Mouse (Mus musculus): ENCODE measurements around the gene Supt20. TPM values are rescaled to one million over a fixed set of nuclear protein-coding genes. Genes with fewer than 3 reads are reported as not detected.

Gene Supt20
- total and polyA plus RNA-seq, 3 experiments: 31.6 to 66.6 TPM; not detected in 1

DNA sequence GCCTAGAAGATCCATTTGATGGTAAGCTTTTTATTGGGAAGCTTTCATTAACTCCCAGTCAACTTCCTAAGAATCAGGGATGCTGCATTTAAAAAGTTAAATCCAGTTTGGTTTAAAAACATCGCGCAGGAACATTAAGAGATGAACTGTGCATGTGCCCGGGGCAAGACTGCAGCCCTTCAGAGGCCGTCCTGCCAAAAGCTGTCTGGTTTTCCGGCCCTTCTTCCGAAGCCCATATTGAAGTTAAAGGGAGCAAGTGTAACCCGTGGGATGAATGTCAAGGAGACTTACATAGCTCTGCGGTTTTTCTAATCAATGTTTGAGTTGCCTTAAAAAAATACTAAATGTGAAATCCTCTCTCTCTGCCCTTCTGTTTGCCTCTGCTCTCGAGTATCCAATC is 66.6 kb downstream of the Supt20 start (continued):
- no peak for TF ChIP-seq MAX (IDR thresholded peaks at IDR 0.05; ENCODE audit: low read length)
- no peak for TF ChIP-seq KAT2A (conservative IDR thresholded peaks at IDR 0.05; ENCODE audit: low read depth, low read length)

GRCm38 (mm10) chr3:54760321-54761115 is 67.9 kb downstream of the Supt20 start:
- H3K9me3 ChIP-seq (replicated peaks; ENCODE audit: insufficient read depth, low read length): no peaks in the 10 kb centered on the region
- H3K36me3 ChIP-seq (ENCODE audit: control insufficient read depth in 1 of 2, insufficient read depth in 2 of 2, low read length in 2 of 2): no peaks in the 10 kb centered on the region
- H3K9ac ChIP-seq (ENCODE audit: control insufficient read depth, low read depth, low read length, poor library complexity, severe bottlenecking): no peak overlapping the region
- H3K27ac ChIP-seq (ENCODE audit: control insufficient read depth, low read depth, low read length): no peak overlapping the region
- DNase-seq (ENCODE audit: low read depth, low spot score): no peak
- no peaks in the 10 kb centered on the region for H3K27me3 ChIP-seq (ENCODE audit: control insufficient read depth in 1 of 2, insufficient read depth in 2 of 2, low read length in 2 of 2)
- TF ChIP-seq RAD21 (IDR thresholded peaks at IDR 0.05; ENCODE audit: low read depth, low read length): no peak
- TF ChIP-seq ZC3H11A (IDR thresholded peaks at IDR 0.05; ENCODE audit: low read depth, low read length): no peak
- no peak for TF ChIP-seq POLR2AphosphoS5 (IDR thresholded peaks at IDR 0.05; ENCODE audit: borderline replicate concordance, low read depth, low read length)
- TF ChIP-seq GABPA (IDR thresholded peaks at IDR 0.05; ENCODE audit: low read depth, low read length): no peak
- no peak for TF ChIP-seq MYB (IDR thresholded peaks at IDR 0.05; ENCODE audit: low read depth, low read length)
- no peak for TF ChIP-seq TCF12 (IDR thresholded peaks at IDR 0.05; ENCODE audit: low read depth, low read length)
- no peak for TF ChIP-seq ZMIZ1 (IDR thresholded peaks at IDR 0.05; ENCODE audit: low read depth, low read length)
- no peak for TF ChIP-seq MAX (IDR thresholded peaks at IDR 0.05; ENCODE audit: low read length)
- no peak for TF ChIP-seq CTCF (IDR thresholded peaks at IDR 0.05 in 2 of 3, conservative IDR thresholded peaks at IDR 0.05 in 1 of 3; ENCODE audit: control insufficient read depth in 1 of 3, insufficient read depth in 1 of 3, low read depth in 2 of 3, low read length in 3 of 3, poor library complexity in 1 of 3, severe bottlenecking in 1 of 3)
- no peak for TF ChIP-seq ZKSCAN1 (IDR thresholded peaks at IDR 0.05; ENCODE audit: low read depth, low read length)
- TF ChIP-seq ETS1 (IDR thresholded peaks at IDR 0.05; ENCODE audit: low read depth, low read length): no peak
- no peak for TF ChIP-seq MXI1 (IDR thresholded peaks at IDR 0.05; ENCODE audit: low read depth, low read length)
- no peak for TF ChIP-seq USF2 (IDR thresholded peaks at IDR 0.05; ENCODE audit: borderline replicate concordance in 1 of 2, insufficient read depth in 1 of 2, low read depth in 1 of 2, low read length in 2 of 2)
- TF ChIP-seq SMC3 (IDR thresholded peaks at IDR 0.05; ENCODE audit: low read depth, low read length): no peak
- no peak for TF ChIP-seq RCOR1 (IDR thresholded peaks at IDR 0.05; ENCODE audit: low read depth, low read length)
- no peak for TF ChIP-seq NELFE (IDR thresholded peaks at IDR 0.05; ENCODE audit: low read depth, low read length)
- H3K4me1 ChIP-seq (ENCODE audit: control insufficient read depth in 1 of 2, insufficient read depth in 2 of 2, low read length in 2 of 2): no peaks in the 10 kb centered on the region
- no peaks in the 10 kb centered on the region for H3K79me2 ChIP-seq (ENCODE audit: control insufficient read depth, insufficient read depth, low read length, poor library complexity)
- no peak overlapping the region for H3K4me3 ChIP-seq (ENCODE audit: control insufficient read depth in 1 of 2, insufficient read depth in 1 of 2, low read depth in 2 of 2, low read length in 2 of 2)

DNA sequence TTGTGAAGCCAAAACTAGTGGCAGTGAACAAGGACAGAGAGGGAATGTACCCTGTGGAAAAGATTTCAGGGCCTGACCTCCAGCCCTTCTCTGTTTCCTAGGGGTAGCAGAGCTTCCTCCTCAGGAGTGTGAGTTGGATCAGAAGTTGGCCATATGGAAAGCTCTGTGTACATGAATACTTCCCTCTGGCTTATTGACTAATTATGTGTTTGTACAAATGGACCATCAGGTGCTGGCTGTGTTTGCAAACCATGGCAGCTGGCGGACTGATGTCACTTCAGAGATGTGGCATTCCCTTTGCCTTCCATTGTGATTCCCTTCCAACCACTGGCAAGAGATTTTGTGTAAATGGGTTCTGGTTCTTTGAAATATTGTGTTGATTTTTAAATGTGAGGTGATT is 68.7 kb downstream of the Supt20 start:
- no peak overlapping the region for H3K4me3 ChIP-seq (ENCODE audit: control insufficient read depth in 1 of 2, insufficient read depth in 1 of 2, low read depth in 2 of 2, low read length in 2 of 2)
- DNase-seq (ENCODE audit: low read depth, low spot score): no peak
- no peaks in the 10 kb centered on the region for H3K27me3 ChIP-seq (ENCODE audit: control insufficient read depth in 1 of 2, insufficient read depth in 2 of 2, low read length in 2 of 2)
- no peak overlapping the region for H3K9ac ChIP-seq (ENCODE audit: control insufficient read depth, low read depth, low read length, poor library complexity, severe bottlenecking)
- H3K4me1 ChIP-seq (ENCODE audit: control insufficient read depth in 1 of 2, insufficient read depth in 2 of 2, low read length in 2 of 2): no peaks in the 10 kb centered on the region
- no peak overlapping the region for H3K27ac ChIP-seq (ENCODE audit: control insufficient read depth, low read depth, low read length)
- H3K79me2 ChIP-seq (ENCODE audit: control insufficient read depth, insufficient read depth, low read length, poor library complexity): no peaks in the 10 kb centered on the region
- no peak for TF ChIP-seq MYB (IDR thresholded peaks at IDR 0.05; ENCODE audit: low read depth, low read length)
- TF ChIP-seq ZNF384 (IDR thresholded peaks at IDR 0.05; ENCODE audit: low read depth, low read length): no peak
- no peak for TF ChIP-seq ELF1 (IDR thresholded peaks at IDR 0.05; ENCODE audit: low read depth, low read length)
- TF ChIP-seq GABPA (IDR thresholded peaks at IDR 0.05; ENCODE audit: low read depth, low read length): no peak
- TF ChIP-seq CTCF (IDR thresholded peaks at IDR 0.05 in 2 of 3, conservative IDR thresholded peaks at IDR 0.05 in 1 of 3; ENCODE audit: control insufficient read depth in 1 of 3, insufficient read depth in 1 of 3, low read depth in 2 of 3, low read length in 3 of 3, poor library complexity in 1 of 3, severe bottlenecking in 1 of 3): no peak
- TF ChIP-seq MAFK (IDR thresholded peaks at IDR 0.05; ENCODE audit: borderline replicate concordance, low read depth, low read length): no peak
- TF ChIP-seq TBP (IDR thresholded peaks at IDR 0.05; ENCODE audit: low read depth, low read length): no peak
- TF ChIP-seq CHD2 (IDR thresholded peaks at IDR 0.05; ENCODE audit: low read length): no peak
- no peak for TF ChIP-seq MEF2A (IDR thresholded peaks at IDR 0.05; ENCODE audit: extremely low read depth, insufficient replicate concordance, low read depth, low read length, poor library complexity, severe bottlenecking)
- no peak for TF ChIP-seq ZMIZ1 (IDR thresholded peaks at IDR 0.05; ENCODE audit: low read depth, low read length)
- no peak for TF ChIP-seq NELFE (IDR thresholded peaks at IDR 0.05; ENCODE audit: low read depth, low read length)
- no peak for TF ChIP-seq E2F4 (IDR thresholded peaks at IDR 0.05; ENCODE audit: borderline replicate concordance, low read depth, low read length)
- TF ChIP-seq POLR2AphosphoS5 (IDR thresholded peaks at IDR 0.05; ENCODE audit: borderline replicate concordance, low read depth, low read length): no peak
- H3K9me3 ChIP-seq (replicated peaks; ENCODE audit: insufficient read depth, low read length): no peaks in the 10 kb centered on the region
- H3K36me3 ChIP-seq (ENCODE audit: control insufficient read depth in 1 of 2, insufficient read depth in 2 of 2, low read length in 2 of 2): no peaks in the 10 kb centered on the region
